Mouse (Mus musculus): ENCODE data around the gene Olfr1076. TPM values are rescaled to one million over a fixed set of nuclear protein-coding genes. Genes with fewer than 3 reads are reported as not detected.
"Not testable (repeated sequence)": the region's sequence is repeated elsewhere in the genome, so short reads cannot be mapped to it uniquely, and the experiment has no call there.

Olfr1076 gene
- not detected in 2 replicates for polyA plus RNA-seq (2014; fragmentation: Nextera tagmentation; extraction: Ambion mirVana)

DNA sequence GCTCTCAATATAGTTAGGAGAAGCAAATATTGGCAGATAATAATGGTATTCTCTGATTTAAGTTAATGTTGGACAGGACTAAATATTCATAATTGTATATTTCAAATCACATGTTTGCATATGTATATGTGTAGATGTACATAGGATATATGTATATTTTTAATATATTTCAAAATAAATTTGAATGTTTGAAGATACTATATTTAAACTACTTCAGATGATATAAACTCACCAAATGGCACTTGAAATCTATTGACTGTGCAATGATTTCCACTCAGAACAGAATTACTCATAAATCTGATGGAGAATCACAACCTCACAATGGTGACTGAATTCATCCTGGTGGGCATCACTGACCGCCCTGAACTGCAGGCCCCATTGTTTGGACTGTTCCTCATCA is at the start of gene Olfr1076:
Olfr1076 (plus strand) TSS at position 301 of the 400 bp plus-strand sequence.
- Histone ChIP-seq H3K27me3 (ENCODE audit: control insufficient read depth, insufficient read depth, low read length) (no peaks in the 10 kb centered on the region), H3K4me3 (ENCODE audit: low read depth, low read length) (no peak within 1 kb of the TSS), H3K9me3 (ENCODE audit: control insufficient read depth, low read length) (no peaks in the 10 kb centered on the region), H3K27ac (ENCODE audit: low read depth, low read length) (no peak within 1 kb of the TSS), H3K4me2 (replicated peaks; ENCODE audit: low read depth, low read length) (no peak within 1 kb of the TSS), H3K4me1 (replicated peaks; ENCODE audit: control insufficient read depth, insufficient read depth, low read length) (no peaks in the 10 kb centered on the region), H3K36me3 (ENCODE audit: control insufficient read depth, insufficient read depth, low read length) (no peaks in the 10 kb centered on the region), H3K9ac (ENCODE audit: low read depth, low read length) (no peak within 1 kb of the TSS)
- DNase-seq (ENCODE audit: low spot score): no peak
- WGBS: 80% methylated on average over 1 of the region's 1 CpGs
- ATAC-seq (ENCODE audit: low FRiP score): no peak

DNA sequence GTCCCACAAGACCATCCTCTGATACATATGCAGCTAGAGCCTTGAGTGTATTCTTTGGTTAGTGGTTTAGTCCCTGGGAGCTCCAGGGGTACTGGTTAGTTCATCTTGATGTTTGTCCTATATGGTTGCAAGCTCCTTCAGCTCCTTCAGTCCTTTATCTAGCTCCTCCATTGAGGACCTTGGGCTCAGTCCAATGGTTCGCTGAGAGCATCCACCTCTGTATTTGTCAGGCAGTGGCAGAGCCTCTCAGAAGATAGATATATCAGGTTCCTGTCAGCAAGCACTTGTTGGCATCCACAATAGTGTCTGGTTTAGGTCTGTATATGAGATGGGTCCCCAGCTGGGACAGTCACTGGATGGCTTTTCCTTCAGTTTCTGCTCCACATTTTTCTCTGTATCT is 47.8 kb upstream of the Olfr1076 start:
- 81% methylated on average over 1 of the region's 1 CpGs for WGBS
- Histone ChIP-seq H3K9ac (ENCODE audit: low read depth, low read length) (no peak overlapping the region), H3K4me2 (replicated peaks; ENCODE audit: low read depth, low read length) (no peak overlapping the region), H3K27ac (ENCODE audit: low read depth, low read length) (no peak overlapping the region), H3K36me3 (ENCODE audit: control insufficient read depth, insufficient read depth, low read length) (no peaks in the 10 kb centered on the region), H3K4me1 (replicated peaks; ENCODE audit: control insufficient read depth, insufficient read depth, low read length) (no peaks in the 10 kb centered on the region), H3K9me3 (ENCODE audit: control insufficient read depth, low read length) (no peaks in the 10 kb centered on the region), H3K27me3 (ENCODE audit: control insufficient read depth, insufficient read depth, low read length) (no peaks in the 10 kb centered on the region), H3K4me3 (ENCODE audit: low read depth, low read length) (no peak overlapping the region)
- no peak for DNase-seq (ENCODE audit: low spot score)
- ATAC-seq (ENCODE audit: low FRiP score): no peak

GRCm38 (mm10) chr2:86464442-86465109 is 43.7 kb upstream of the Olfr1076 start:
- DNase-seq (ENCODE audit: low spot score) (peak; percentile 74), ATAC-seq (ENCODE audit: low FRiP score) (peak; percentile 86)
- Histone ChIP-seq H3K27ac (ENCODE audit: low read depth, low read length) (no peak overlapping the region), H3K9me3 (ENCODE audit: control insufficient read depth, low read length) (no peaks in the 10 kb centered on the region), H3K4me1 (replicated peaks; ENCODE audit: control insufficient read depth, insufficient read depth, low read length) (no peaks in the 10 kb centered on the region), H3K36me3 (ENCODE audit: control insufficient read depth, insufficient read depth, low read length) (no peaks in the 10 kb centered on the region), H3K27me3 (ENCODE audit: control insufficient read depth, insufficient read depth, low read length) (no peaks in the 10 kb centered on the region), H3K9ac (ENCODE audit: low read depth, low read length) (no peak overlapping the region), H3K4me3 (ENCODE audit: low read depth, low read length) (no peak overlapping the region), H3K4me2 (replicated peaks; ENCODE audit: low read depth, low read length) (no peak overlapping the region)
- 39% methylated on average over 10 of the region's 10 CpGs for WGBS

GRCm38 (mm10) chr2:86487286-86487685 is 21.0 kb upstream of the Olfr1076 start, which contains the start of gene Olfr228:
TSS of gene Olfr228 (minus strand) at chr2:86487386.
- no peaks in the 10 kb centered on the region for H3K27me3 ChIP-seq (ENCODE audit: control insufficient read depth, insufficient read depth, low read length)
- H3K36me3 ChIP-seq (ENCODE audit: control insufficient read depth, insufficient read depth, low read length): no peaks in the 10 kb centered on the region
- H3K27ac ChIP-seq (ENCODE audit: low read depth, low read length): no peak within 1 kb of the TSS
- DNase-seq (ENCODE audit: low spot score) (no peak), ATAC-seq (ENCODE audit: low FRiP score) (no peak)
- H3K9me3 ChIP-seq (ENCODE audit: control insufficient read depth, low read length): no peaks in the 10 kb centered on the region
- H3K4me1 ChIP-seq (replicated peaks; ENCODE audit: control insufficient read depth, insufficient read depth, low read length): no peaks in the 10 kb centered on the region
- no peak within 1 kb of the TSS for H3K4me3 ChIP-seq (ENCODE audit: low read depth, low read length)
- WGBS: 62% methylated on average over 1 of the region's 1 CpGs
- H3K9ac ChIP-seq (ENCODE audit: low read depth, low read length): no peak within 1 kb of the TSS
- H3K4me2 ChIP-seq (replicated peaks; ENCODE audit: low read depth, low read length): no peak within 1 kb of the TSS

DNA sequence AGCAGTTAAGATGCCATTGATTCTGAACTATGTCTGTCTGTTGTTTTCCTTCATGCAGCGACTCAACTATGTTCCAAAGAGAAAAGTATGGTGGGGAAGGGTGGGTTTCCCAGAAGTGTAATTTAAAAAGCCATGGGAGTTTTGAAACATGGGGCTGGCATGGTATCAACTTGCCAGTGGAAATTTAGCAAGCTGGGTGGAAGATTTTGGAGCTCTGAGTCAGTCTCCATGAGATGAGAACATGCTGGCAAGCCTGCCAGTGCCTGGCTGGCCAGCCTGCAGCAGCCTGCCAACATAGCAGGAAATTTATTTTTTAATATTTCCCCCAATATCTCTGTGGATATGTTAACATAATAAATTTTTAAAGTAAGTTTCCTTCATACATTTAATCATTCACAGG is 22.7 kb downstream of the Olfr1076 start:
- H3K4me2 ChIP-seq (replicated peaks; ENCODE audit: low read depth, low read length): no peak overlapping the region
- ATAC-seq (ENCODE audit: low FRiP score): no peak
- WGBS: 85% methylated on average over 1 of the region's 1 CpGs
- H3K27me3 ChIP-seq (ENCODE audit: control insufficient read depth, insufficient read depth, low read length): no peaks in the 10 kb centered on the region
- no peaks in the 10 kb centered on the region for H3K9me3 ChIP-seq (ENCODE audit: control insufficient read depth, low read length)
- H3K4me3 ChIP-seq (ENCODE audit: low read depth, low read length): no peak overlapping the region
- no peak for DNase-seq (ENCODE audit: low spot score)
- H3K27ac ChIP-seq (ENCODE audit: low read depth, low read length): no peak overlapping the region
- no peaks in the 10 kb centered on the region for H3K36me3 ChIP-seq (ENCODE audit: control insufficient read depth, insufficient read depth, low read length)
- H3K9ac ChIP-seq (ENCODE audit: low read depth, low read length): no peak overlapping the region
- H3K4me1 ChIP-seq (replicated peaks; ENCODE audit: control insufficient read depth, insufficient read depth, low read length): no peaks in the 10 kb centered on the region

- Histone ChIP-seq H3K4me1 (replicated peaks; ENCODE audit: control insufficient read depth, insufficient read depth, low read length) (no peaks in the 10 kb centered on the region), H3K9ac (ENCODE audit: low read depth, low read length) (no peak within 1 kb of the TSS)
- DNase-seq (ENCODE audit: low spot score): no peak
These were observed 34.1 kb downstream of the Olfr1076 start, which contains the start of gene Olfr1079 for GRCm38 (mm10) chr2:86542380-86542779. TSS of gene Olfr1079 (minus strand) at chr2:86542480.

GRCm38 (mm10) chr2:86558135-86558534 is 49.9 kb downstream of the Olfr1076 start, which contains the start of gene Olfr1080:
TSS of gene Olfr1080 (minus strand) at chr2:86558235.
- H3K27me3 ChIP-seq (ENCODE audit: control insufficient read depth, insufficient read depth, low read length); H3K9me3 ChIP-seq (ENCODE audit: control insufficient read depth, low read length); H3K4me3 ChIP-seq (ENCODE audit: low read depth, low read length); H3K36me3 ChIP-seq (ENCODE audit: control insufficient read depth, insufficient read depth, low read length); H3K9ac ChIP-seq (ENCODE audit: low read depth, low read length); H3K4me1 ChIP-seq (replicated peaks; ENCODE audit: control insufficient read depth, insufficient read depth, low read length); ATAC-seq (ENCODE audit: low FRiP score); DNase-seq (ENCODE audit: low spot score); H3K27ac ChIP-seq (ENCODE audit: low read depth, low read length); H3K4me2 ChIP-seq (replicated peaks; ENCODE audit: low read depth, low read length): not testable (repeated sequence)

More at GRCm38 (mm10) chr2:86542380-86542779, 34.1 kb downstream of the Olfr1076 start, which contains the start of gene Olfr1079:
- no peak within 1 kb of the TSS for H3K27ac ChIP-seq (ENCODE audit: low read depth, low read length)
- H3K36me3 ChIP-seq (ENCODE audit: control insufficient read depth, insufficient read depth, low read length): no peaks in the 10 kb centered on the region
- H3K9me3 ChIP-seq (ENCODE audit: control insufficient read depth, low read length): no peaks in the 10 kb centered on the region
- 70% methylated on average over 1 of the region's 1 CpGs for WGBS
- no peaks in the 10 kb centered on the region for H3K27me3 ChIP-seq (ENCODE audit: control insufficient read depth, insufficient read depth, low read length)
- H3K4me2 ChIP-seq (replicated peaks; ENCODE audit: low read depth, low read length): no peak within 1 kb of the TSS
- H3K4me3 ChIP-seq (ENCODE audit: low read depth, low read length): no peak within 1 kb of the TSS
- no peak for ATAC-seq (ENCODE audit: low FRiP score)

Other genes with a start within 250 kb of the Olfr1076 start
- gene Olfr1051, start 229.4 kb upstream of the Olfr1076 start, polyA plus RNA-seq (2014; fragmentation: Nextera tagmentation; extraction: Ambion mirVana): not detected in 2 replicates
- not detected in 2 replicates for gene Olfr1052, start 216.0 kb upstream of the Olfr1076 start, polyA plus RNA-seq (2014; fragmentation: Nextera tagmentation; extraction: Ambion mirVana)
- gene Olfr1053, start 193.2 kb upstream of the Olfr1076 start, polyA plus RNA-seq (2014; fragmentation: Nextera tagmentation; extraction: Ambion mirVana): not detected in 2 replicates
- gene Olfr1054, start 173.0 kb upstream of the Olfr1076 start, polyA plus RNA-seq (2014; fragmentation: Nextera tagmentation; extraction: Ambion mirVana): not detected in 2 replicates
- gene Olfr1055, start 158.2 kb upstream of the Olfr1076 start, polyA plus RNA-seq (2014; fragmentation: Nextera tagmentation; extraction: Ambion mirVana): not detected in 2 replicates
- gene Olfr1056, start 146.0 kb upstream of the Olfr1076 start, polyA plus RNA-seq (2014; fragmentation: Nextera tagmentation; extraction: Ambion mirVana): not detected in 2 replicates
- not detected in 2 replicates for gene Olfr1057, start 130.1 kb upstream of the Olfr1076 start, polyA plus RNA-seq (2014; fragmentation: Nextera tagmentation; extraction: Ambion mirVana)
- not detected in 2 replicates for gene Olfr1058, start 119.9 kb upstream of the Olfr1076 start, polyA plus RNA-seq (2014; fragmentation: Nextera tagmentation; extraction: Ambion mirVana)
- not detected in 2 replicates for gene Olfr1061, start 94.4 kb upstream of the Olfr1076 start, polyA plus RNA-seq (2014; fragmentation: Nextera tagmentation; extraction: Ambion mirVana)
- not detected in 2 replicates for gene Olfr1062, start 81.7 kb upstream of the Olfr1076 start, polyA plus RNA-seq (2014; fragmentation: Nextera tagmentation; extraction: Ambion mirVana)
- not detected in 2 replicates for gene Olfr1065, start 57.9 kb upstream of the Olfr1076 start, polyA plus RNA-seq (2014; fragmentation: Nextera tagmentation; extraction: Ambion mirVana)
- gene Olfr1066, start 52.2 kb upstream of the Olfr1076 start, polyA plus RNA-seq (2014; fragmentation: Nextera tagmentation; extraction: Ambion mirVana): not detected in 2 replicates
- gene Olfr228, start 21.1 kb upstream of the Olfr1076 start, polyA plus RNA-seq (2014; fragmentation: Nextera tagmentation; extraction: Ambion mirVana): not detected in 2 replicates
- not detected in 2 replicates for gene Olfr1079, start 34.0 kb downstream of the Olfr1076 start, polyA plus RNA-seq (2014; fragmentation: Nextera tagmentation; extraction: Ambion mirVana)
- not detected in 2 replicates for gene Olfr1080, start 49.8 kb downstream of the Olfr1076 start, polyA plus RNA-seq (2014; fragmentation: Nextera tagmentation; extraction: Ambion mirVana)
- not detected in 2 replicates for gene Olfr1082, start 90.5 kb downstream of the Olfr1076 start, polyA plus RNA-seq (2014; fragmentation: Nextera tagmentation; extraction: Ambion mirVana)
- gene Olfr1084, start 131.3 kb downstream of the Olfr1076 start, polyA plus RNA-seq (2014; fragmentation: Nextera tagmentation; extraction: Ambion mirVana): not detected in 2 replicates
- gene Olfr1085, start 153.6 kb downstream of the Olfr1076 start, polyA plus RNA-seq (2014; fragmentation: Nextera tagmentation; extraction: Ambion mirVana): not detected in 2 replicates
- gene Olfr1086, start 171.6 kb downstream of the Olfr1076 start, polyA plus RNA-seq (2014; fragmentation: Nextera tagmentation; extraction: Ambion mirVana): not detected in 2 replicates
- not detected in 2 replicates for gene Olfr1087, start 189.9 kb downstream of the Olfr1076 start, polyA plus RNA-seq (2014; fragmentation: Nextera tagmentation; extraction: Ambion mirVana)
- not detected in 2 replicates for gene Olfr1089, start 225.2 kb downstream of the Olfr1076 start, polyA plus RNA-seq (2014; fragmentation: Nextera tagmentation; extraction: Ambion mirVana)